Mouse (Mus musculus): ENCODE measurements around the gene Ephb4.

Gene Ephb4

DNA sequence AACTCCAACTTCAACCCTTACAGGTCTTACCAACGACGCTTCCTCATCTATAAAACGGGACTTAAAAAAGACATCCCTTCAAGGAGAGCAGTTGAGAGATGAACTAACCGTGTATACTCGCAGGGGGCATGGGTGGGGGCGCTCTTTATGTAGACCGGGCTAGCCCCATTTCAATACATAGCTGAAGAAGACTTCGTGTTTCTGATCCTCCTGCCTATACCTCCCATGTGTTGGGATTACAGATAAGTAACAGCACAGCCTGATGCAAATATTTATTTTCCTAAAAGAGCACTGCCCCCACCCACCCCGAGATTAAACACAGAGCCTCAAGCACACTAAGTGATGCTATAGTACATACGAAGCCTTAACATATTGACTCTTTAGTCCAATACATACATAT, 15.6 kb upstream of the Ephb4 start:
- no peak for DNase-seq (ENCODE audit: extremely low spot score, low spot score)

DNA sequence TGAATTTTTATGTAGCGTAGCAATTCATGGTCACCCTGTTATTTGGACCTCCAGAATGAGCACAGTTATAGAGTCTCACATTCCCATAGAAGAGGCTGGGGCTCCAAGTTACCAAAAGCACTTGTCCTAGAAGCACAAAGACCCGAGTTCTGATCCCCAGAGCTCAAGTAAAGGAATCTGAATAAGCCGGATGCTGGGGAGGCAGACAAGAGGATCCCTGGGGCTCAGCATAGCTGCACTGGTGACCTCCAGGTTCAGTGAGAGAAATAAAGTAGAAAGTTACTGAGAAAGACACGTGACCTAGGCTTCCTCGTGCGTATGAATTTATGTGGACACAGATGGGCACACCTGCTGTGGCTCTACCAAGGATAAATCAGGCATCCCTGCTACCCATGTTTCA, 14.8 kb upstream of the Ephb4 start:
- no peak for DNase-seq (ENCODE audit: extremely low spot score, low spot score)

DNA sequence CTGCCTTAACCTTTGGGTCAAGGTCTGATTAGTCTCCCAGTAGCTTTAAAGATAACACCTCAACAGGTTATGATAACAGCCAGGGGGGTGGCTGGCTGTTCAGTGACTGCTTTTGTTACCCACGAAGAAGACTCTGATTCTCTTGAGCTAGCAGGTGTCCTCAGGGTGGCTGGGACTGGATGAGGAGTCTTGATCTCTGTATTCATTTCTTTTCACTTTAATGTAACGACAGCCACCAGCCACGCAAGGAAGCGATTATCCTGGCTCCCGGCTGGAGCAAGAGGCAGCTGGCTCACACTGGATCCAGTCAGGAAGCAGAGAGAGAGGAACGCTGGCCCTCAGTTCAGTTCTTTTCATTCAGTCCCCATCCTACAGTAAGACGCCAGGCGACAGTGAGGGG, 12.7 kb upstream of the Ephb4 start:
- no peak for DNase-seq (ENCODE audit: extremely low spot score, low spot score)

DNA sequence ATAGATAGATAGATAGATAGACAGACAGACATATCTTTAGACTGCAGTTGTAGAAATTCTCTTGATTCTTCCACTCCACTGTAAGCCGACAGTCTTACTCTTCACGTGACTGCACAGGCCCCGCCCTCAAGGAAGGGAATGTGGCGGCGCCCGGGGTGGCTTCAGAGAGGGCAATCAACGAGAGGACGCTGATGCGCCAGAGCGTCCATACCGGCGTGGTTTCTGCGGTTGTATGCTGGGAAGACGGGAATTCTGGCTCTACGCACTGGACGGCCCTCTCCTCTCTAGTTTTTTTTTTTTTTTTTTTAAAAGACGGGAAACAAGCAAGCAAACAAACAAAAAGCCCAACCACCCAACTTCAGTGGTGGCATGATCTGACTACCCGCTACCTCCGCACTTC, 11.7 kb upstream of the Ephb4 start:
- DNase-seq (ENCODE audit: extremely low spot score, low spot score), result peak; percentile 85

DNA sequence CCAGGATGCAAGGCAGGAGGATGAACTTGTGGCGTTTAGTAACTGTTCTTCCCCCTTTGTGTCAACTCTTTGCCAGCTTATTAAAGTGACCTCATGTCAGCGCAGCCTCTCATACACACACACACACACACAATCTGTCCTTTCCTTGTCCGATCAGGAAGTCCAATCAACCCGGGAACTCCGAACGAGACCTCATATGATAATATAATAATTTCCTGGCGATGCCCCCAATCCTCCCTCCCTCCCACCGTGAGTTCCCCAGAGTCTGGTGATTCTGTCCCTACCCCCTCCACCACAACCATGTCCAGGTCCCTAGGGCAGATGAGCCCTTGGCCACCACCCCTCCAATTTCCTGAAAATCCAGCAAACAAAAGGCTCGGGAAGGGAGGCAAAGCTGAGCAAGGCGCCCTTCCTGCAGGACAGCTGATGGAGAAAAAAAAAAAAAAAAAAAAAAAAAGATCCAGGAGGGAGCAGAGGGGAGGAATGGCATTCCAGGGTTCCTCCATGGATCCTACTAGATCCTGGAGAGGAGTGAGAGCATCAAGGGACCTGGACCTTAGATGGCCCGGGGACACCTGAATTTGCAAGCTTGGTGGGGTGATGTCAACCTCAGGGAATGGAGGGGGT, 11.1 kb upstream of the Ephb4 start:
- DNase-seq (ENCODE audit: extremely low spot score, low spot score), result peak; percentile 52

DNA sequence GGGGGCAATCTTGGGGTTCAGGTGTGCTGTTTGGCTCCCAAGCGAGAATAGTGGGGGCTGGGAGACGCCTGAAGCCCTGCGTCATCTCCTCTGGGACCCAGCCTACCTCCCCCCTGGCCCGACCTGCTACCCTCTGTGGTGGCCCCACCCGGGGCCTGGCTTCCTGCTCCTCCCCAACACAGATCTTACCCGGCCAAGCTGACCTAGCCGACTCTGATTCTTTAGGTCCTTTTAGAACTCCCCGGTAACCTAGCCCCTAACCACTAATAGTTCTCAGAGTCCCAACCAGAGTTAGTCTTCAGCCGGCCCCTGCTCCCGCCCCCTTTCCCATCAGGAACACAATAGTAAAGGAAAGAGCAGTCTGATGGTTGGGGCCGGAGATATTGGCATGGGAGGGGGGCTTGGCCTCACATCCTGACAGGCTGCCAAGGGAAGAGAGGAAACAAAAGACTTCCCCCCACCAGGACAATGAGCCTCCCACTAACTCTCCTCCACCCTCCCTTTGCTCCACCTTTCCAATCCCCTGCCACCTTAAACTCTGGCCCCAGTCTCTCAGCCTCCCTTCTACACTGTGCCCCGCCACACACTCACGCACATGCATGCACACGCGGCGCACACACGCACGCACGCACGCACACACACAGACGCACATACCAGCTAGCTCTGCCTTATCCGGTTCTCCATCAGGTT, 10.5 kb upstream of the Ephb4 start:
- DNase-seq (ENCODE audit: extremely low spot score, low spot score), result peak; percentile 30

- no peak for DNase-seq (ENCODE audit: extremely low spot score, low spot score)
Measured at GRCm38 (mm10) chr5:137340222-137340621, 9.7 kb upstream of the Ephb4 start.

DNA sequence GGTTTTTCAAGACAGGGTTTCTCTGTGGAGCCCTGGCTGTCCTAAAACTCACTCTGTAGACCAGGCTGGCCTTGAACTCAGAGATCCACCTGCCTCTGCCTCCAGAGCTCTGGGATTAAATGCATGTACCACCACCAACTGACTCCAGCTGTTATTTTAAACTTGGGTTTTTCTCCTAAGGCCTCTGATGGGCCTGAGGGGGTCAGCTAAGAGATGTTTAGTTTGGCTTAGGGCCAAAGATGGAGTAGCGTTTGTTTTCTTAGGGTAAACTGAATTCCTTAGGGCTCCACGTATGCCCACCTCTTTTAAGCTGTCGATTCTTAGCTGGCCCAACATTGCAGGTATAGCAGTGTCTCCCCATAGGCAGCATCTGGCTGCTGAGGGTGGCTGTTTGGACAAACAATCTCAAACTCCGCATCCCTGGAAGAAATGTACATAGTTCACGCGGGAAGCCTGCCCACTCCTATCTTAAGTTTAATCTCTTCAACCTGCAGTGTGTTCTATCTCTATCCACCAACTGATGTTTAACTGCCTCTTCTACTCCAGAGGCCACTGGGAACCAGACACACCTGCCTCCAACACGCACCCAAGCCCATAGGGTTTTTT, 7.4 kb upstream of the Ephb4 start:
- DNase-seq (ENCODE audit: extremely low spot score, low spot score), result no peak

GRCm38 (mm10) chr5:137343412-137343811, 6.5 kb upstream of the Ephb4 start:
- DNase-seq (ENCODE audit: extremely low spot score, low spot score), result no peak

GRCm38 (mm10) chr5:137343869-137344268, 6.0 kb upstream of the Ephb4 start:
- no peak for DNase-seq (ENCODE audit: extremely low spot score, low spot score)

DNA sequence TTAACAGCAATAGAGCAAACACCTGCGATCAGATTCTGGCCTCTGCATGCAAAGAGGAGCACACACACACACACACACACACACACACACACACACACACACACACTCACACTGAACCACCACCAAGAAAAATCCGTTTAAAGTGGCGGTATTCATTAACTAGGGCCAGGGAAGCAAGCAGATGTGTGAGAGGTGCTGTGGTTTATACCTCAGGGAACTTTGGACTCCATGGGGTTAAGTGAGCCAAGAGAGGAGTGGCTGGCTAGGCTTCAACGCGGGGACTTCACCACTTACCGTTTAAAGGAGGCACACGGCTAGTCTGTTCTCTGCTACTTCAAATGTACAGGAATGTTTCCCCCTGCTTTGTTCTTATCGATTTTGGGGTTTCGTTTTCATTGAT, 4.1 kb upstream of the Ephb4 start:
- no peak for DNase-seq (ENCODE audit: extremely low spot score, low spot score)

GRCm38 (mm10) chr5:137346388-137346787, 3.5 kb upstream of the Ephb4 start:
- no peak for DNase-seq (ENCODE audit: extremely low spot score, low spot score)

- DNase-seq (ENCODE audit: extremely low spot score, low spot score), result no peak
Measured at GRCm38 (mm10) chr5:137346983-137347382, 2.9 kb upstream of the Ephb4 start.

- DNase-seq (ENCODE audit: extremely low spot score, low spot score), result peak; percentile 20
Measured at GRCm38 (mm10) chr5:137347856-137348255, 2.1 kb upstream of the Ephb4 start.

DNA sequence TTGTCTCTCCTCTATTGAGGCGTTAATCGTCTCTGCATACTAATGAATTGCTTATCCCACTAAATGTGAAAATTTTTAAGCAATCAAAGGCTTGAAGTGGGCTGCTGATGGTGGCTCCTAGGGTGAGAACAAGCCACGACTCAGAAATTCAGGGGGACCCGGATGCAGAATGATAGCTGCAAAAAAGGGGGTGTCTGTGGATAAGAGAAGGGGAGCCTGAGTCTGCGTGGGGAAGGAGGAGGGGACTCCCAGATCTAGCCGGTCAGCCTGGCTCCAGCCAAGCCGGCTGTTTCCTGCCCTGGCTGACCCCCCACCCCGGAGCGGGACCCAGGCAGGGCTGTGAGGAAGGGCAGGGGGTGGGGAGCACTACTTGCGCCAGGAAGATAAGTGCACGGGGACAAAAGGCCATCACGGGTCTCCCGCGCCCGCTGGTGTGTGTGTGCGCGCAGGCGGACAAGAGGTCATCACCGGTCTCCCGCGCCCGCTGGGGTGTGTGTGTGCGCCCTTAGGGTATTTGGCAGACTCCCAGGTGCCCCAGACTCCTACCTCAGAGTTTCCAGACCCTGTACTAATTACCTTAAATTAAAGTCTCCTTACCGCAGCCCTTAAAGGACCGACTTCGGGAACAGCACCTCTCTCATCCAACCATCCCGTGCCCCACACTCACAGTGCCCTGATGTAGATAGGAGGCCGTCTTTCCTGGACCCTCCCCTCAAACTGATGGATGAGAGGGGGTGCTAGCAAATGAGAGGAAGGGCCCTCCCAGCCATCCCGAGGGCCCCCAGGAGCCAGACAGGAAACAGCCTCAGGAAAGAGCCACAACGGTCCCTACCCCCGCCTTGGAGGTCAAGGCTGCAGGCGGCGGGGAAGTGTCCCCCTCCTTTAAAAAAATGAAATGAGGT, 1.2 kb upstream of the Ephb4 start:
- peak; percentile 73 for DNase-seq (ENCODE audit: extremely low spot score, low spot score)

DNA sequence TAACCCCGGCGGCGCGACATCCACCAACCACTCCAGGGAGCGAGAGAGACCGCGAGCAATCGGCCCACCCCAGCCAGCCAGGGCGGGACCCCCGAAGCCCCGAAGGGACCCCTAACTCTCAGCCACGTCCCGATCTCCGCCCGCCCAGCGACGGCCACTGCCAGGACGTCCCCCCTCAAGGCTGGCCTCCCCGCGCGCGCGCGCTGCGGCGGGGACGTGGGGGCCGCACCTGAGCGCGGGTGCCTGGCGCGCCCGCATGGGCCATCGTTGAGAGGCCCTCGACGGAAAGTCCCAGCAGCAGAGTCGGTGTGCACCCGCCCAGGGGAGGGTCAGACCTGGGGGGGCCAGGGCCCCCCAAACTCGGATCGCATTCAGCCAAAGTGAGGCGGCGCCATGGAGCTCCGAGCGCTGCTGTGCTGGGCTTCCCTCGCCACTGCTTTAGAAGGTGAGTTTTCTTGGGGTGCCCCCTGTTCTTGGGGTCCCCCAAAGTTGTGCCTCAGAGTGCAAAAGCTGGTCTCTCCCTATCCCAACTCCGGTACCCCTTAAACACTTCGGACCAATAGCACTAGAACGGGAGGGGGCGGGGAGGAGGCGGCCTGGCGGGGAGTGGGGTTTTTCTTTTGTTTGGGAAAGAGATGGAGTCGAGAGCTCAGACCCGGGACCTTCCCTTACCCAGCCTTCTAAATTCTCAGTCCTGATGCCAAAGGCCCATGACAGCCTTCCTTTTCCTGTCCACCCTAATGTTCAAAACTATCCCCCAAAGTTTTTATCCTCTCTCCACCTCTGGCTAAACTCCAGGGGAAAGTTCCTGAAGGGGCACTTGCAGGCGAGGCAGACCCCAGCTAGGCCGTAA, 522 bp downstream of the Ephb4 start:
- DNase-seq (ENCODE audit: extremely low spot score, low spot score), result peak; percentile 51

GRCm38 (mm10) chr5:137351058-137351380, 1.1 kb downstream of the Ephb4 start:
- DNase-seq (ENCODE audit: extremely low spot score, low spot score), result peak; percentile 44

DNA sequence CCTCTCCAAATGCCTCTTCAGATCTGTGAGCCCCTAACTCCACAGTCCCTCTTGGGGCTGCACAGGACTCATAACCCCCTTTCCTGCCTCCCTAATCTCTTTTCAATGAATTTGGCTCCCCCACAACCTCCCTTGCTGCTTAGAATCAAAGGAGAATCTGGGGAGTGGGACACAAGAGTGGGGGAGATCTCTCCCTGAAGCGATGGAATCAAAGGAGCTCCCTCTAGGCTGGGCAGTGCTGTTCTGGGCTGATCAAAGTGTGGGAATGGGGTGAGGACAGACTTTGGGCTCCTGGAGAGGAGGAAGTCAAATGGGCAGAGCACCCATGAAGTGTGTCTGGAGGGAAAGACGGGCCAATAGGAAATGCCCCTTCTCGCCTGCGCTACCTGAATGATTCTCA, 1.5 kb downstream of the Ephb4 start:
- DNase-seq (ENCODE audit: extremely low spot score, low spot score), result peak; percentile 45

DNA sequence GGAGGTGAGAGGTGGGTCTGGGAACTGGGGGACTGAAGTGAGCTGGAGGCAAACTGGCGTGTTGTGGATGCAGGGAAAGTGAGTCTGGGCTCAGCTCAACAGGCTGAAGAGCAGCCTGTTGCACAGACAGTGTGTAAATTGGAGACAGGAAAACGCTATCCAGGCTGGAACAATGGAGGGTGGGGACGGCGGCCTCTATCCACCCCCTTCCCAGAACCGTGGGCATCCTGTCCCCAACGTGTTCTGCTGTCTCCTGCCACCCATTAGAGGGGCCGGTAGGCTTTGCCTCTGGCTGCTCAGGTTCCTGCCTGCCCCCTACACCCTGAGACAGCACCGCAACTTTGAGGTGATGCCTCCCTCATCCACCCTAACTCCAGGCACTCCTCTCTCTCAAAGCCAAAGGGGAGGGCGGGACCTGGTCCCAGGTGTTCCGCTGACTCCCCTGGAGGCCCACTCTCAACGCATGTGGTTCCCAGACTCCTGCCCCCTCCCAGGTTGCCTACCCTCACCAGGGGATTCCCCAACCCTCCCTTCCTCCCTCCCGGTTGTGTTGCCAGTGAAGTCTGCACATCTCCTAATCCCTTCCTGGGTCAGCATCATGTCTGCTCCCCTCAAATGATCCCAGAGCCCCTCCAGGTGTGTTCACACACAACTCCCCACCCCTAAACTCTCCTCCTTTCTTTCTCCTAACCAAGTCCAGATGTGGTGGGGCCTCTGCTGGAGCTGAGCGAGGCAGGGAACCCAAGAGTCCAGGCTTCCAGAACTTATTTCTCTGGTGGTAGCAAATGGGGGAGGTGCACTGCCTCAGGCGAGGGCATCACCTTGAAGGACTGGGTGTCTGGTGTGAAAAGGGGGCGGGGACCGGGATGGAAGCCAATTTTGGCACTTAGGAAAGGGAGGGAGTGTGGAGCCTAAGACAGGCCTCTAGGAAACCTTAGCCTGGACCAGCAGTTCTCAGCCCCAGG, 2.4 kb downstream of the Ephb4 start:
- DNase-seq (ENCODE audit: extremely low spot score, low spot score), result no peak

- DNase-seq (ENCODE audit: extremely low spot score, low spot score), result no peak
Measured at GRCm38 (mm10) chr5:137354091-137354490, 4.2 kb downstream of the Ephb4 start.
